Mouse (Mus musculus) kidney, embryonic 16.5 days (tissue): ENCODE results near the gene Rnf222. TPM values are rescaled to one million over a fixed set of nuclear protein-coding genes. Genes with fewer than 3 reads are reported as not detected.
"Not testable (repeated sequence)": the region's sequence is repeated elsewhere in the genome, so short reads cannot be mapped to it uniquely, and the experiment has no call there.

Experiments used
- ATAC-seq: fragments of 200-750 bp; cut with Nextera tagmentation; 2 replicates; pipeline ENCODE4 v1.8.0; 2017; ENCODE audit warnings: moderate TSS enrichment; ENCODE audit not compliant: low FRiP score, low TSS enrichment
- H3K27ac ChIP-seq: fragments of 300-500 bp; sonication (generic); 2 replicates; pipeline ENCODE4 v1.5.1; 2014; ENCODE audit warnings: low read length
- H3K27me3 ChIP-seq: fragments of 300-500 bp; sonication (generic); 2 replicates; pipeline ENCODE4 v1.6.1; 2014; ENCODE audit warnings: low read length, control low read depth, mixed read lengths; ENCODE audit not compliant: insufficient read depth
- H3K36me3 ChIP-seq: fragments of 300-500 bp; sonication (generic); 2 replicates; pipeline ENCODE4 v1.6.1; 2014; ENCODE audit warnings: low read length, control low read depth, mixed read lengths; ENCODE audit not compliant: insufficient read depth
- H3K4me1 ChIP-seq: fragments of 300-500 bp; sonication (generic); 2 replicates; pipeline ENCODE4 v1.6.1; 2014; ENCODE audit warnings: low read length, control low read depth, mixed read lengths; ENCODE audit not compliant: insufficient read depth
- H3K4me2 ChIP-seq: fragments of 300-500 bp; sonication (generic); replicated peaks from 2 replicates; pipeline ENCODE4 v1.6.1; 2014; ENCODE audit warnings: low read depth, low read length
- H3K4me3 ChIP-seq: fragments of 300-500 bp; sonication (generic); 2 replicates; pipeline ENCODE4 v1.5.1; 2014; ENCODE audit warnings: mild to moderate bottlenecking, low read length
- H3K9ac ChIP-seq: fragments of 300-500 bp; sonication (generic); replicated peaks from 2 replicates; pipeline ENCODE4 v1.6.1; 2014; ENCODE audit warnings: low read length
- H3K9me3 ChIP-seq: fragments of 300-500 bp; sonication (generic); 2 replicates; pipeline ENCODE4 v1.6.1; 2016; ENCODE audit warnings: low read length, control low read depth
- WGBS: fragments of 180-500 bp; shearing (Covaris S2); extraction: QIAGEN DNeasy Blood & Tissue Kit; methylation state at CpG from one replicate; pipeline ENCODE4 v1.1.7; 2014; 5-methylcytosine and 5-hydroxymethylcytosine counted together
- polyA plus RNA-seq: library from polyadenylated mRNA; unstranded; fragments of >200 nt; fragmentation: Nextera tagmentation; extraction: Ambion mirVana; gene quantifications from 2 replicates; pipeline ENCODE4 v1.2.1, GENCODE M21; 2015

Rnf222 gene
- polyA plus RNA-seq, 1 experiment from 2014 or later = 0.17 TPM

- H3K4me2 ChIP-seq = no peak within 1 kb of the TSS
- ATAC-seq = no peak
- no peak within 1 kb of the TSS for H3K27ac ChIP-seq
- H3K4me3 ChIP-seq = no peak within 1 kb of the TSS
- peaks cover 9% of the 10 kb centered on the region; the same call in 1 of the 2 replicates for H3K4me1 ChIP-seq
- H3K9me3 ChIP-seq = no peaks in the 10 kb centered on the region
- H3K27me3 ChIP-seq = no peaks in the 10 kb centered on the region
- no peaks in the 10 kb centered on the region for H3K36me3 ChIP-seq
- WGBS = 73% methylated on average over 3 of the region's 3 CpGs
- H3K9ac ChIP-seq = no peak within 1 kb of the TSS
Observed at GRCm38 (mm10) chr11:68926981-68927380, 38.6 kb downstream of the Rnf222 start, which contains the start of gene Odf4. Gene Odf4 (minus strand): TSS chr11:68927081.

GRCm38 (mm10) chr11:68929947-68930346 lies 41.6 kb downstream of the Rnf222 start:
- WGBS = 80% methylated on average over 6 of the region's 6 CpGs
- ATAC-seq = no peak
- Histone ChIP-seq H3K27ac (no peak overlapping the region), H3K27me3 (no peaks in the 10 kb centered on the region), H3K9me3 (no peaks in the 10 kb centered on the region), H3K4me1 (no peaks in the 10 kb centered on the region), H3K4me2 (no peak overlapping the region), H3K9ac (no peak overlapping the region), H3K36me3 (no peaks in the 10 kb centered on the region), H3K4me3 (no peak overlapping the region)

GRCm38 (mm10) chr11:68933885-68934507 lies 45.6 kb downstream of the Rnf222 start:
- no peaks in the 10 kb centered on the region for H3K27me3 ChIP-seq
- WGBS = 70% methylated on average over 5 of the region's 5 CpGs
- no peak overlapping the region for H3K4me3 ChIP-seq
- no peaks in the 10 kb centered on the region for H3K36me3 ChIP-seq
- H3K4me2 ChIP-seq = no peak overlapping the region
- H3K9me3 ChIP-seq = no peaks in the 10 kb centered on the region
- H3K4me1 ChIP-seq = no peaks in the 10 kb centered on the region
- H3K9ac ChIP-seq = no peak overlapping the region
- ATAC-seq = no peak
- H3K27ac ChIP-seq = no peak overlapping the region

GRCm38 (mm10) chr11:68936951-68937350 lies 48.6 kb downstream of the Rnf222 start:
- H3K4me3 ChIP-seq, H3K9me3 ChIP-seq, H3K9ac ChIP-seq, ATAC-seq, H3K4me2 ChIP-seq, H3K36me3 ChIP-seq, H3K27ac ChIP-seq, H3K27me3 ChIP-seq, H3K4me1 ChIP-seq: not testable (repeated sequence)
- 88% methylated on average over 4 of the region's 4 CpGs for WGBS

- peak overlapping the region; percentile 60 for H3K4me3 ChIP-seq
- peak overlapping the region; percentile 63 for H3K4me2 ChIP-seq
- peak overlapping the region; percentile 76 for H3K9ac ChIP-seq
- H3K27ac ChIP-seq = peak overlapping the region; percentile 81
- H3K4me1 ChIP-seq = peaks cover 11% of the 10 kb centered on the region; the same call in 1 of the 2 replicates
- ATAC-seq = peak; percentile 98
- 1% methylated on average over 16 of the region's 16 CpGs for WGBS
- H3K36me3 ChIP-seq = no peaks in the 10 kb centered on the region
- no peaks in the 10 kb centered on the region for H3K9me3 ChIP-seq
- H3K27me3 ChIP-seq = no peaks in the 10 kb centered on the region
Observed at GRCm38 (mm10) chr11:68939451-68940304, 51.3 kb downstream of the Rnf222 start.

- H3K36me3 ChIP-seq = no peaks in the 10 kb centered on the region
- peaks cover 11% of the 10 kb centered on the region; the same call in 1 of the 2 replicates for H3K4me1 ChIP-seq
- peak; percentile 52; the same call in 1 of the 2 replicates for ATAC-seq
- H3K27ac ChIP-seq = peak overlapping the region; percentile 81
- peak overlapping the region; percentile 60 for H3K4me3 ChIP-seq
- peak overlapping the region; percentile 63 for H3K4me2 ChIP-seq
- peak overlapping the region; percentile 76 for H3K9ac ChIP-seq
- H3K27me3 ChIP-seq = no peaks in the 10 kb centered on the region
- 26% methylated on average over 4 of the region's 4 CpGs for WGBS
- no peaks in the 10 kb centered on the region for H3K9me3 ChIP-seq
Observed at GRCm38 (mm10) chr11:68940516-68940915, 52.2 kb downstream of the Rnf222 start.

- ATAC-seq = no peak
- H3K27ac ChIP-seq = no peak overlapping the region
Observed at GRCm38 (mm10) chr11:68942731-68943130, 54.4 kb downstream of the Rnf222 start.

GRCm38 (mm10) chr11:68945245-68945644 lies 56.9 kb downstream of the Rnf222 start:
- ATAC-seq = no peak
- Histone ChIP-seq H3K27me3 (peaks cover 4% of the 10 kb centered on the region; the same call in 1 of the 2 replicates), H3K36me3 (no peaks in the 10 kb centered on the region), H3K4me2 (no peak overlapping the region), H3K4me3 (no peak overlapping the region), H3K9me3 (no peaks in the 10 kb centered on the region), H3K27ac (no peak overlapping the region), H3K9ac (no peak overlapping the region), H3K4me1 (peaks cover 7% of the 10 kb centered on the region; the same call in 1 of the 2 replicates)
- WGBS = 88% methylated on average over 2 of the region's 2 CpGs

More at GRCm38 (mm10) chr11:68942731-68943130, 54.4 kb downstream of the Rnf222 start:
- Histone ChIP-seq H3K4me3 (no peak overlapping the region), H3K27me3 (peaks cover 3% of the 10 kb centered on the region; the same call in 1 of the 2 replicates), H3K9me3 (no peaks in the 10 kb centered on the region), H3K4me1 (peaks cover 11% of the 10 kb centered on the region; the same call in 1 of the 2 replicates), H3K36me3 (no peaks in the 10 kb centered on the region), H3K9ac (no peak overlapping the region), H3K4me2 (no peak overlapping the region)
- 78% methylated on average over 8 of the region's 8 CpGs for WGBS
